Mouse (Mus musculus) retina, adult 2 months (tissue): ENCODE results near the gene Gm49325.

Source experiments
- DNase-seq: peaks from one replicate; pipeline ENCODE4 v3.0.0-alpha.2; 2012; ENCODE audit warnings: low read depth, low spot score

Gene Gm49325

DNA sequence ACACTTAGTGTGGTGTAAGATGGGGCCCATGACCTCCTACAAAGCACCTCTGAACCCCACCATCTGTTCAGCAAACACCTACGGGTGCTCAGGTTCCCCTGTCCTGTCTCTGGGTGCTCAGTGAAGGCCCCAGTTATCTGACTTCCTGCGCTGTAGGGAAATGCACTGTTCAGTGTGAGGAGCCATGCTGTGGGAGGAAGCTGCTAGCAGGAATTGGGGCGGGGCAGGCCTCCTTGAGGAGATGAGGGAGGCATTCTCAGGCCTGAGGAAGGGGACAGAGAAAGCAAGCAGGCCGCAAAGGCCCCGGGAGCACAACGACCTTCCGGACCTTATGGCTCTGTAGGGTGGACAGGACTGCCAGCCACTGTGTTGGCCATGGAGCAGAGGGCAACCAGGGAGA lies 16.9 kb upstream of the Gm49325 start:
- no peak for DNase-seq

GRCm38 (mm10) chr10:77589749-77590148 lies 16.2 kb upstream of the Gm49325 start:
- no peak for DNase-seq

GRCm38 (mm10) chr10:77590812-77591211 lies 15.2 kb upstream of the Gm49325 start:
- DNase-seq, result no peak

- no peak for DNase-seq
These were observed 14.5 kb upstream of the Gm49325 start for GRCm38 (mm10) chr10:77591546-77591945.

DNA sequence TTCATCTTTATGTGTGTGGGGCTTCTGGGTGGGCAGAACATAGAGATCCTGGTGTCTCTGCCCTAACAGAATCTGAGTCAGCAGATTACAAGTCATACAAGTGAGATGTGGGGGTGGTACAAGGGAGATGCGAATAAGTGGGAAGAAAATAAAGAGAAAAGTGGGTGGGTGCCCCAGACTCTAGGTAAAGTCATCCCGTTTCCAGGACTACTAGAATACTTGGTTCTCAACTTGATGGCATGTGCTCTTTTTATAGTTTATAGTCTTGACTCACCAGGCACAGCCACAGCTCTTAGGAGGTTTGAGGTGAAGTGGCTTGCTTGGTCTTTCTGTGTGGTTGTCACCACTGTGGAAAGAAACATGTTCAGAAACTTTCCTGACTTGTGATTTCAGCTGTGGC lies 9.9 kb upstream of the Gm49325 start:
- DNase-seq, result no peak

- no peak for DNase-seq
These were observed 3.0 kb upstream of the Gm49325 start for GRCm38 (mm10) chr10:77603021-77603420.

- no peak for DNase-seq
These were observed 1.9 kb upstream of the Gm49325 start for GRCm38 (mm10) chr10:77604111-77604510.

DNA sequence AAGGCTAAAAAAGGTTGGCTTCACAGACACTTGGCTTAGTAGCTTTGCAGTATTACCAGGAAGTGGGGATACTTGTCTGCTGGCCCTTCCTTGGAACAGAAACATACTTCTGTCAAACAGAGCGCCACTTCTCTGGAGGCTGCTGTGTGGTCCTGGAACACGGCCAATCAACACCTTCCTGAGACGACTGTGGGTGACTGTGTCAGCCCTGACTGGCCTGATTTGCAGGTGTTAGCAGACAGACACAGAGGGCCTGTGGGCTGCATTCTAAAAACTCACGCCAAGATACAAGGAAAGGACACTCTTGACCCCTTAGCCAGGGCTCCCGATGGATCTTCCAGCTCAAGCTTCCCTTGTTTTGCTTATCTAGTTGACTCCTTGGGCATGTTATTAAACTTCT lies 1.0 kb upstream of the Gm49325 start:
- DNase-seq, result no peak

DNA sequence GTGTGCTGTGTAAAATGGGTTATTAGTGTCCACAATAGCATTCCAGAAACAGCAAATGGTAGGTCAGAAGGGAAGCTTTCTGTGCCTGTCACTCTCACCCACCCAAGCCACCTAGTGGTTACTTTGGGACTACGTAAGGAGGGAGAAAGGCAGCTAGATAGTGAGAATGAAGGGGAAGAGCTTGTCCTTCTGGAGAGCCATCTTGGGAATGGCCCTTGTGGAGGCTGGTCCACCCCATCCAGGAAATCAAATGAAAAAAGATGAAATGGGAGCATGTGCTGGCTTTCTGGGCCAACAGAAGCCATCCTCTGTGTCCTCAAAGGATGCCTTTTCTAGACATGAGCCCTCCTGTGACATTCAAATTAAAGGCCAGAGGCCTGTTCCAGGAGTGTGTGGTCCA lies 629 bp upstream of the Gm49325 start:
- no peak for DNase-seq

DNA sequence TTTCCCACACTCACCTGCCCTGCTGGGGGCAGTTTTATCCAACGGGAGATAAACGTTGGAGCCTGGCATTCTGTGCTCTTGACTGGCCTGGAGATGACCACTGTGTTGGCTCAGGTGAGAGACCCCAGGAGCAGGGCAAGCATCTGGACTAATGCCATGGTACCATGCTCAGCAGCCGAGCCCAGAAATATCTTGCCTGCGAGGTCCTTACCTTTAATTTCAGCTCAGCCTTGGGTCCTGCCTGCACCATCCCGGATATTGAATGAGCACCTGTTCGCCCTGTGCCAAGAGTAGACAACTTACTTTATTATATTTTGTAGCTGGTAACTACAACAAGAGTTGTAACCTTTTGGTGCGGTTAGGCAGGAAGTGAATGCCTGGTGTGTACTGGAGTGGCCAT lies 858 bp downstream of the Gm49325 start:
- no peak for DNase-seq

- no peak for DNase-seq
These were observed 1.4 kb downstream of the Gm49325 start for GRCm38 (mm10) chr10:77607441-77607840.

DNA sequence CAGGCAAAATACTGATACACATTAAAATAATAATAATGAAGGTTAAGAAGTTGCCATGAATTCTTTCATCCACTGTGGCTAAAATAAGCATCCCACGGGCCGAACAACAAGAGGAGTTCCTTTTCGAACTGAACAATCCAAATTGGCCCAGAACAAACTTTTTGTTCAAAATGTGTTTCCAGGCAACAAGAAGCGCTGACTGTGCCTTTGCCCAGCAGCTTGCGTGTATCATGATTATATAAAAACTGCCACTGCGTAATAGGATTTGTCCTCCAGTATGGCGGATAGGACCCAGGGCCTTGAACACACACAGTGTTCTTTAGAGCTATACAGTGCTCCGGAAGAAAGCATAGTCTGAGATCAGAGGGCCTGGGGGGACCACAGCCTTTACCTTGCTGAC lies 2.6 kb downstream of the Gm49325 start:
- no peak for DNase-seq

DNA sequence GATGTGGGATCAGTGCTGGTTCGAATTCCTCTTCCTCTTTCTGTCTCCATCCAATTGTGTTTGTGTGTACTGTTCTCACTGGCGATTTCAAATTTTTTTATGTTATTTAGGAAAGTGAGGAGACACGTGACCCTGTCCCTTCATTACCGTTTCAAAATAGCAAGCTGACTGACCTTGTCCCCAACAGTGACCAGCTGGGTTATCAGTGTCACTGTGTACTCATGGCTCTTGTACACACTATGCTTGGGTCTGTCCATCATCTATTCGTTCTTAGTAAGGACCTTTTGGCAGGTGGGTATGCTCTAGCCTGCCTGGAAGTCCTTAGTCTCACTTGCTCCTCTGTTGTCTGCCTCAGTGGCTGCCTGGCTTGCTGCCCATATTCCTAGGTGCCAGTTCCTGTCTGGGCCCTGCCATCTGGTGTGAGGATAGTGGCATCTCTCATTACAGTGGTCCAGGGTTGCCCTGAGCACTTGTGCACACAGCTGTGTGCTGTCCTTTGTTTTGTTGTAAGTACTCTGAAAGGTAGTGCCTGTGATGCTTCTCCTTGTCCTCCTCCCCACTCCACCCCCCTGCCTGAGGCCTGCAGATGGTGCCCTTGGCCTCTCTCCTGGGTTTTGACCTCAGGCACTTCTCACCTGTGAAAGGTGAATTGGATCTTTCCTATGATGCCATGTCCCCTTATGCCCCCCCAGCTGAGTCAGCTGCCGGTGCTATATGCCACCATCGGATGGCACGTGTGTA lies 4.4 kb downstream of the Gm49325 start:
- no peak for DNase-seq

- no peak for DNase-seq
These were observed 7.4 kb downstream of the Gm49325 start for GRCm38 (mm10) chr10:77613409-77613808.

DNA sequence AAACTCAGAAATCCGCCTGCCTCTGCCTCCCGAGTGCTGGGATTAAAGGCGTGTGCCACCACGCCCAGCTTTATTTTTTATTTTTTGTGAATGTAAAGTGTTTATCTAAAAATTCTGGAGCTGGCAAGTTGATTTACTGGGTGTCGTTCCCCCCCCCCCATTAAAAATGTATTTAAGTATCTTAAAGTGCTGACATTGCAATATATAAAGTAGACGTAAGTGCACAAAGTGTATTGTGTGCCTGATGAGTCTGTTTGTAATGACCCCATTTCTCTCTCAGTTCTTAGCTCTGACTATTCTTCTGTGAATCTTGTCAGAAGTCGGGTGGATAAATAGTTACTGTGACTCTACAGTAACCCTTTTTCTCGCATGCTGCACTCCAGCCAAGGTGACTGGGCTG lies 9.7 kb downstream of the Gm49325 start:
- no peak for DNase-seq

DNA sequence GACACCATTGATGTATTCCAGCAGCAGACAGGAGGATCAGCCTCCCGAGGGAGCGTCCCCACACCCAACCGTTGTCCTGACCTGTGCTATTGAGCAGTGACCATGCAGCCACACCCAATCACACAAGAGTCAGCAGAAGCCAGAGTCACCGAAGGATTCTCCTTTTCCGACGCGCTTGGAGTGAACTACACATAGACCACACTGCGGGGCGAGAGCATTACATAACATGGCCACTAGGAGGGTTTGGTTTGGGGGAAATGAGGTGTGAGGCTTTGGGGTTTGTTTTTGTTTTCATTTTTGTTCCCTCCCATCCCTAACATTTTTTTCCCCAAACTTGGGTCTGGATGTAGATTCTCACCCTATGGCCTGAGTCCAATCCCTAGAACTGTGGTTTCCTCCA lies 10.2 kb downstream of the Gm49325 start:
- no peak for DNase-seq

GRCm38 (mm10) chr10:77616926-77617325 lies 10.9 kb downstream of the Gm49325 start:
- DNase-seq, result no peak

DNA sequence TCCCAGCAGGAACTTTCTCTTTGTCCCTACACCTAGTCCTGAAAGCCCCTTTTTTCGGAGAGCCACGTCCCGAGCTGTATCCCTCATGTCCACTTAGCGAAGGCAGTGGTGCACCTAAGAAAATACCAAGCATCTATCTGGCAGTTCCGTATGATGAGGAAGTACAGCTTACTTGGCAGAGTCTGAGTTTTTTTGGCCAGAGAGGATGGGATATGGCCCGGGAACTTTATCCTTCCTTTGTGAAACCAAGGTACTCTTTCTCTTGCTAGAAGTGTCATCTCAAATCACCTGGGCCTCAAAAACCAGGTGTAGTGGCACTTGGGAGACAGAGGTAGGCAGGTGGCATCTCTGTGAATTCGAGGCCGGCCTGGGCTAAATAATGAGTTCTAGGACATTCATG lies 15.5 kb downstream of the Gm49325 start:
- no peak for DNase-seq

DNA sequence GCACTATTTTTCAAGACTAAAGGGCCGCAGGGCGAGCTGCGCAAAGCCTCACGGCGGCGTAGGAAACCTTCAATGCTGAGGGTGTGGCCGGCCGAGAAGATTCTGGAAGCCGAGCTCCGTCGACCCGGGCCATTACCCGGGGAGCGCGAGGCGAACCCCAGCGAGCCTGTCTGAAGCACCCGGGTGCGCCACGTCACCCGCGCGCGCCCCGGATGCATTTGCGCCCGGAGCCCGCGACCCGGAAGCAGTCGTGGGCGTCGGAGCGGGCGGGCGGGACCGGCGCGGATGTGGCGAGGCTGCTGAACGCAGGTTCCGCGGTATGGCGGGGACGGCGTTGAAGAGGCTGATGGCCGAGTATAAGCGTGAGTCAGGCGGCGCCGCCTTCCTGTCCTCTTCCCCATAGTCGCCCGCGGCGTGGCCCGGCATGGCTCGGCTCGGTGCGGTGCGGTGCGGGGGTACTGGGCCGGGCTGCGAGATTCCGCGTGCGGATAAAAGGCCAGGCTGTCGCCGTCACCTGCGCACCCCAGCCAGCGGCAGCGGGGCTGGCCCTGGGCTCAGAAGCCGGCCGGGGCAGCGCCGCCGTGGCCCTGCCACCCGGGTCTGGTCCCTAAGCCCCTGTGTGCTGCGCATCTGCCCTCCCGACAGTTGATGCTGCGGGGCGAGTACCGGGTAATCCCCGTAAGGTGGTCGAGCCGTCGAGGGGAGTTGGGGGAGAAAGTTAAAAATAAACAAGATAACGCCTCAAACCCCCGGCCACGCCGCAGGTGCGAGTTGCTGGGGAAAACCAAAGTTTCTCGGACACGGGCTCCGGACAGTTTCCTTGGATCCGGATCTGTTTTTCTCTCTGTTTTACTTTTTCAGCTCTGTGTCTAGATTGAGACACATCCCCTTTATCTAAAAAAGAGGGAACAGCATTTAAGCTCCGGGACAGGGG lies 16.3 kb downstream of the Gm49325 start, which contains the start of gene Ube2g2:
Gene Ube2g2, plus strand, starts transcription at position 221 of the 934 bp plus-strand sequence.
- peak; percentile 84 for DNase-seq

DNA sequence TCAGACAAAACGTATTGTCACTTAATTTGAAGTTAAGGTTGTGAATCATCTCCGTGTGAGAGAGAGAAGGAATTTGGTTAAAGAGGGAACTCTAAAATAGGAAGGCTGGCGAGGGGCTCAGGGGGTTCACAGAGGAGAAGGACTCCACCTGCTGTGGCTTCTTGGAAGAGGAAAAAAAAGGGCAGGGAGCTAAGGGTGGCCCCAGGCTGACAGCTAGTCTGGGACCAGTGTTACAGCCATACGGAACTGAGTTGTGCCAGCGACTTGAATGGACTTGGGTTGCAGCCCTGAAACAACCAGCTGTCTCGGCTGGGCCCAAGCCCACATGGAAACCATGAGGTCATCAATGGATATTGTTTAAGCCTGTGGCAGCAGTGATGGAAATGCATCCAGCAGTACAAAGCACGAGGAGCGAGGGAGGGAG lies 17.1 kb downstream of the Gm49325 start:
- no peak for DNase-seq

DNA sequence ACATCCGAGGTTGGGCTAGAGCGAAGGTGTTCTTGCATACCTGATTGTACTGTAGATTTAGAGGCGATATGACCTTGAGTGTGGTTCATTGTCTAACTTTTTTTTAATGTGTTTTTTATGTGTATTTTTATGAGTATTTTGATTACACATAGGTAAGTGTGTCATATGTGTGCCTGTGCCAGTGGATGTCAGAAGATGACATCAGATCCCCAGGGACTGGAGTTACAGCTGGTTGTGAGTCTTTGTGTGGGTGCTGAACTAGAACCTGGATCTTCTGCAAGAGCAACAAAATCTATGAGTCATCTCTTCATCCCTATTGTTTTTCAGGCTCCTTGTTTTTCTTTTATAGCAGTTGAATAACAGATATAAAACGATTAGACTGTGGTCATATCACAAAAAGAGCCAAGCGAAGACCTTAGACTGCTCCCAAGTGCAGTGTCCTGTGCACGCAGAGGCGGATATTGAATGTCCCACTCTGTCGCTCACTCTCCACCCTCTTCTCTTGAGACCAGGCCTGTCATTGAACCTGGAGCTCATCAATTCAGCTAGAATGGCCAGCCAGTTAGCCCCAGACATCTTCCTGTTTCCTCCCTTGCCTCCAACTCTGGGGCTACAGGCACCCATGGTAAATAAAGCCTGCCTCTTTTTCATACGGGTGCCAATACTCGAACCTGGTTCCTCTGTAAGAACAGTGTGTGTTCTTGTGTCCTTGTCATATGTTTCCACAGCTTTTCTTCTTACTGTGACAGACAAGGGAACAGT lies 17.8 kb downstream of the Gm49325 start:
- no peak for DNase-seq

DNA sequence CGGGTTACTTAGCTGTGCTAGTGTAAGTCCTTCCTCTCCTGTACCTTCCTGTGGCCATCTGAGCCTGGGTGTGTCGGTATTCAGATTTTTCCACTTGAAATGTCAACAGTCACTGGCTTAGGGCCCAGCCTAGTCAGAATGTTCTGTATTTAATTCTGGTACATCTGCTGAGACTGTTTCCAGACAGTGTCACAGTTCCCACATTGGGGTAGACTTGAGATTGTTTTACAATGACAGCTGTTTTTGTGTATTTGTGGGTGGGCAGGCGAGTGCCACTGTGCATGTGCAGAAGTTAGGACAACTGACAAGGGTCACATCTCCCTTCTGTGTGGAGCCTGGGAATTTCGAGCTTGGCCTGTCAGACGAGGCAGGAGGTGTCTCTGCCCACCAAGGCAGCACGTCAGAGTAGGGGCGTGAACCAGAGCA lies 18.6 kb downstream of the Gm49325 start:
- DNase-seq, result no peak
